Mouse (Mus musculus) urinary bladder, adult 18-20 months (tissue): ENCODE measurements at regions not wholly inside any gene's neighbourhood (a gene's known extent, or its start where the extent isn't known, plus 50 kb on each side); places are given as distances from the start of the nearest gene placed in this dataset.
"Not testable (repeated sequence)": the region's sequence is repeated elsewhere in the genome, so short reads cannot be mapped to it uniquely, and the experiment has no call there.

Experiments used
- DNase-seq, 2 experiments: peaks; one replicate each; pipeline ENCODE4 v3.0.0; 2022; ENCODE audit warnings: low spot score in 2 of 2, mixed read lengths in 2 of 2

DNA sequence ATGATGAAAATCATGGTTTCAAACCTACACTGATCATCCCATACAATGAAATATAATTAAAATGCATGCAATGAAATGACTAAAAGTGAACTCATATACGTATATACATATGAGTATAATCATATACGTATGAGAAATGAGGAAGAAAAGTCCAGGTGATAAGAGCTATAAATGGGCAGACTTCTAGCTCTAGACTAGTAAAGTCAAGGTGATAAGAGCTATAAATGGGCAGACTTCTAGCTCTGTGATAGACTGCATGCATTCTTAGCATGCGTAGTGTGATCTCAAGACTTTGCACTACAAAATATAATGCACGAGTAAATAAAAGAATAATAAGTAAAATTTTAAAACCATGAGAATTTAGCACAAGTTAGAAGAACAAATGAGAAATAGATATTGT is 606.2 kb upstream of the Gpc5 start:
- DNase-seq: no peak

DNA sequence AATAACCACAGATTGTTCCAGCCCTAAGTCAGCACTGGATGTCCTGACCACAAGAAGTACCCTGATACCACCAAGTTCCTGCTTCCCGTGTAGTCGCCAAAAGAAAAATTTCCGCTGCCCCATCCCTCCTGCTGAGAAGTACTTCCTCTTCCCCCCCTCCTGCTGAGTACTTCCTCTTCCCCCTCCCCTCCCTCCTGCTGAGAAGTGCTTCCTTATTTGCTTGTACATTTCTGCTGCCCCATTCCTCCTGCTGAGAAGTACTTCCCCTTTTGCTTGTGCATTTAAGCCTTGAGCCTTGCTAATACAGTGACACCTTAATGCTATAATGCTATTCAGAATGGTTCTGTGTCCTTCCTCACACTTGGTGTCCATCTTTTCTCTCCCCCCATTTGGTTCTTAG is 598.6 kb upstream of the Gpc5 start:
- DNase-seq: not testable (repeated sequence)

DNA sequence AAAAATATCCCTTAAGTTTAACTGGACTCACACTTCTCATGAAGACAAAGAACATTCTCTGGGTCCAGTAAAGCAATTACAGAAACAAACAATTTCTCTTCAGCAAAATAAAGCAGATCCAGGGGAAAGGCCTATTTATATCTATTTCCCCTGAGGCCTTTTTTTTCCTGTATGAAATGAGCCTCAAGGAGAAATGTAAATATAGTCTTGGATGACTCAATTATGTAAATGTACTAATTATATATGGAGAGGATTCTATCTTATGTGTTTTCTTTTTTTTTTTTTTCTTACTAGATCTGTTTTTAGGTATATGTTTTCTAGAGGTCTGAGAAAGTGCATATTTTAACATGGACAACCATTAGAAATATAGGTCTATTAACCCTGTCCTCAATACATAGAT is 587.0 kb upstream of the Gpc5 start:
- no peak for DNase-seq

DNA sequence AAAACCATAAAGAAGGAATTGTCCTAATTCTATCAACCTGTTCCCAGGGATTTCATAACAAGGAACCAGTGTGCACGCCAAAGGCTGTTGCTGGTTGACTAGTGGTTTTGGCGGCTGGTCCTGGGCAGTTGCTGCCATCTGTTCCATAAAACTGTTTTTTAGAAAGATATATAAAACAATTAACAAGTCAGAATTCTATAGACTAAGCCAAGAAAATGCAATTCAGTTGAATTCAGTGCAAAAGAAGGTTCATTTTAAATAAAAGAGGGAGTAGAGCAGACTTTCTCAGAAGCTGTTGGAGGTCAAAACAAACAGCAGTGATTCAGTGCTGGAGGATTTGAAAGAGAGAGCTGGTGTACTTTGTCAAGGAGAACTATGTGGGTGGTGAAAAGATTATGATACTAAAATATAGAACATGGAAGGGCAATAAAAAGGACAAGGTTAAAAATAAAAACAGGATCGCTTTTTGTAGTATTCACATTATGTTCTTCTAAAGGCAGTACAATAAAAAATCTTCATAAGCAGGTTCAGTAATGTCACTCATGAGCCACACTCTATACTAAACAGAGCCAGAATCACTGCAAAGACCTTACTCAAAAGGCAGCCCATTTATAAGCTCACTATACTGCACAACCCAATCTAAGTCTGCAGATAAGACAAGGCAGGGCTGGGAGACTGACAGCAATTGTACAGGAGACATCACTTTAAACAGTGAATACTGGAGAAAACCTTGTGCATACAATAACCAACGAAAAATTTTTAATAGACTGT is 543.9 kb upstream of the Gpc5 start:
- DNase-seq: no peak

DNA sequence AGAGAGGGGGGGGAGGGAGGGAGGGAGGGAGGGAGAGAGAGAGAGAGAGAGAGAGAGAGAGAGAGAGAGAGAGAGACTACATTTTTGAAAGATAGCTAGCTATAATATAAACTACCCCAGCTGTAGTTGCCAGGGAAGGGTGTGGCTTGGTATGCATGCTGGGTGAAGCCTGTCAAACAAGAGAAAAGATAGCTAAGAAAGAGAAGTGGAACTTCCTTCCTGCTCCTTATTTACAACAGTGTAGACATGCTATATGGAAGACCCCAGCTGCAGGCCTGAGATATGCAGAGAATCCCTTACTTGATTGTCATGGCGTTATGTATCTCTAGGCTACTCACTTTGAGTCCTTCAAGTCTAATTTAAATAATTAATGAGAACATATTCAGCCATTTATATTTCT is 542.9 kb upstream of the Gpc5 start:
- DNase-seq: no peak

DNA sequence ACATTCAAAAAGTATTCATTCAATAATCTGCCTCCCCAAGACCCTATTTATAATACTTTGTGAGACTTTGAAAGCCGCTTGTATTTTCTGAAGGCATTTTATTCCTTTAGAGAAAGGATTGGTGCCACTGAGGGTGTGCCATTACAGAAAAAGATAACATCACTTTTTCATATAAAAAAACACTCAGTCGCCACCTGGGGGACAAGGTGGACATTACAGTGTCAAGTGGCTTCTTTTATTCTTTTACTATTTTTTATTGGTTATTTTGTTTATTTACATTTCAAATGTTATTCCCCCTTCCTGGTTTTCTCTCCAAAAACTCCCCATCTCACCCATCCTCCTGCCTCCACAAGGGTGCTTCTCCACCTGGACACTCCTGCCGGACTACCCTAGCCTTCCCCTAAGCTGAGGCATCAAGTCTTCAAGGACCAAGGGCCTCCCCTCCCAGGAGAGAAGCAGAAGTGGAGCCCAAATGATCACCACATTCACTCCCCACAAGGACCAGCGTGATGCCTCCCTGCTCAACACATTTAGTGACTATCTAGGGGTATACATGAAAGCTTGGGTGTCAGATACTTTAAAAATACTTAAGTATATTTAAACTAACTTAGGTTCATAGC is 525.5 kb upstream of the Gpc5 start:
- DNase-seq: no peak

DNA sequence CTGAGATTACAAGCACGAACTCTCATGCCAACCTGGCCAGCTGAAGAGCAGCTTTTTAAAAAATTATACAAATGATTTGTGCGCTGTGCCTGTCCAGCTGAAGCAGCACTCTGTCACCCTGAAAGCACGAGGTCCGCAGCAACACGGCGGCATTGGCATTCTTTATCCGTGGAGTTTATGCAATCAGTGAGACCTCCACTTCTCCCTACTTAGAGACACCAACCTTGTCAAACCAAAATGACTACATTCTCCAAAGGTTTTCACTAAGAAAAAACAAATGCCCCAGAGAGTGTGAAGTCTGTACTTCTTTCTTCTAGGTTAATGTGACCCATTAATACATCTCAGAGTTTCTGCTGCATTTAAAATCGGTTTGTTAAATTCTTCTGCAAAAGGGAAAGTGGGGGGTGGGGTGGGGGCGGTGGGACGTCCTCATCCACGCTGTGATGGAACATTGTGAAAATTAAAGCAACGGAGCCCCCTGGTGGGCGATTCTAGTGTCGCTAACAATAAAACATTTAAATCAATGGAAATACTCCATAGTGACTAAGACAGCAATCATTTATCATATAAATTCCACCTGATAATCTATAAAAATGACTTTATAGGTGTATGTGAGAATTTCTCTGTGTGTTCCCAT is 524.2 kb upstream of the Gpc5 start:
- peak in 1 of 2 experiments; percentile 11 for DNase-seq

DNA sequence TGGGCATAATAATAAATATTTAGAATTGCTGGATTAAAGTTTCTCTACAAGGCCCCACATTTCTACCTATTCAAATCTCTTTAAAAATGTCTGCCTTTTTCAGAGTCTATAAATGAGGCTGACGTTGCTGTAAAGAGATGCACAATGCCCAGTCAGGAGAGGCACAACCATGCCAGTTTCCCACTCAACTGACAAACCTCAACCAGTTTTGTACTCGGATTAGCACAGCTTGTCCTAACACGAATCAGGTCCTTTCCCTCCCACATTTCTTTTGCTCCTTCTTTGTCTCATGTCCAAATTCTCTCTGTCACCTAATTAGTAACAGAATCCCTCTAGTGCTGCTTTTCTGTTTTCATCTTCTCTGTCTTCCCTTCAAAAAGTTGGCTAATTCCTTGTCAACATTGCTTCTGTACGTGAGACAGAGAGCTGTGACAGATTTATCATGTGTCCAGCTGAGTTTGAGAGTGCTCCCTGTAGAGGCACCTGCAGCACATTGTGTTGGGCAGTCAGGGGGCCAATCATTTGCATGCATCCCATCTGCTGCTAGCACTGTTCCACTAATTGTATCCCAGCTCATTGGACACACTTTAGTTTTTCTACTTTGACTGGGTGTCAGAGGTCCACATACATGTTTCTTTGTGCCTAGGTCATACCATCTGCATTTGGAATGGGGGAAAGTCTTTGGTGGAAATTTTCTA is 504.5 kb upstream of the Gpc5 start:
- DNase-seq: no peak

DNA sequence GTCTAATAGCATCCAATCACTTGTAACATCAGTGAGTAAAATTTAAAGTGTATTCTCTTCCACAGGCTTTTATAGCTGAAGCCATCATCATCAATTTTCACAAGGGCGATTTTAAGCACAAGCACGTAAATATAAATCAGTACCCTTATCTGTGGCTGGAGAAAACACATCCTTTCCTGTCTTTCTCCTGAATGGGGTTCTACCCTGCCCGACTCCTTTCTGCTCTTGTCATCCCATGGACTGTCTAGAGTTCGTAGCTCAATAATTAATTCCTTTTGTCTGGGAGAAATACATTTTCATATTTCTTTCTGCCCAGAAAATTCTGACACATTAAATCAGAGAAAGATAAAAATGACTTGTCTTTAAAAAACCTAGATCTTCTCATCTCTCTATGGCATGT is 482.7 kb upstream of the Gpc5 start:
- DNase-seq: no peak

DNA sequence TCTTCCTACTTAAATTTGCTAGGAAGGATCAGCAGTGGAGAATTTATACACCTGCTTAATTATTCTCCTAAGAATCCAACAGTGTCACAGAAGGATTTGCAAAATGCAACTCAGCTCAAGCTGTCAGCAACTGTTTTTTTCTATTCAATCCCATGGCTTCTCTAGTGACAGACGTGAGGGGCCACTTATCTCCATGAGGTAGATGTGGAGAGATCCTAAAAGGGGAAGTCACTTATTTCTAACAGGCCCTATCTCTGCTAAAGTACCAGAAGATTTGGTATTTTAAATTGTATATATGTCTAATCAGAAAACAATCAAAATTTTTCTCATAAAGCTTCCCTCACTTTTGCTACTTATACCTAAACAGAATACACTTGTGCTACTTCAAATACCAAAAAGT is 479.6 kb upstream of the Gpc5 start:
- no peak for DNase-seq

DNA sequence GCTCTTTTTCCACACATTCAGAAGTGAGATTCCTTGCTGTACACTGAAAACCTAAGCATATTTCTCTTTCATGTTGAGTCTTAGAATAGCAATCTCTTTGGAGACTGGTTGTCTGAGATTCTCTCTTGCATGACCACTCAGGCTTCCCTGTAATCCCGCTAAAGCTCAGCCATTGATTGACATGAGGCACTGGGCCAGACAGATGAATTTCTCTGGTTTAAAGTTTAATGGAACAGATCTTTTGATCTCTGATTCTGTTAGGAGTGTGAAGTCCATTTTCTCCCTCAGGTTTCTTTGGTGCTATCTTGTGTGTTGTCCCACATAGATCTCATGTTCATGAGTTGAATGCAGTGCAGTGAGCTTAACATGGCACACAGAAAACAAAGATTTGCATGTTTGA is 435.4 kb upstream of the Gpc5 start:
- DNase-seq: no peak

DNA sequence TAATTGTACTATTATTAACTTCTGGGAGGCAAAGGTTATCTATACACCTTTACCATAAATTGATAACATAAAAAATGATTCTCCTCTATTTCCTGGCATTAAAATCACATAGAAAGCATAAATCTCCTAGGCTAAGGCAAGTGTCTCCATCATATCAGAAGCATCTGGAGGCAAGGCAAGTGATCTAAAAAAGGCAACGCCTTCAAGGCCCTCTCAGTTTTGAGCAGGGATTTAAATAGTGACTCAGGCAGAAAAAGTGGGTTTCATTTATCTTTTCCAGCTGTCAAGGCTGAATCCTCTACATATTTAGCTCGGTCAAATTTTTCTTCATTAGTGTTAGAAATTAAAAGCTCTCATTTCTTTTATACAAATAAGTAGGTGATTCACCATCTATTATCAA is 430.0 kb upstream of the Gpc5 start:
- DNase-seq: no peak

DNA sequence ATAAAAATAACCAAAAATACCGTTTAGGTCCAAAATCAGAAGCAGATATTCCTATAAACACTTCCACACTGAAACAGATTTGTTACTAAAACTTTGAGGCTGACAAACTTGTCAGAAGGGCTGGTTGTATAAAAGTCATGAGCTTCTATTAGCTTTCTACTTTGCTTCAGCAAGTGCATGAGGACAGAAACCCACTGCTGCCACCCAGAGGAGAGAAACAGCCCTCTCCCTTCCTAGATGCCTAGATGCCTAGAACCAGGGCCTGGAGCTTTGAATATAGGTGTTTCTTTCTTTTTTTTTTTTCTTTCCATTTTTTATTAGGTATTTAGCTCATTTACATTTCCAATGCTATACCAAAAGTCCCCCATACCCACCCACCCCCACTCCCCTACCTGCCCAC is 406.9 kb upstream of the Gpc5 start:
- no peak for DNase-seq

DNA sequence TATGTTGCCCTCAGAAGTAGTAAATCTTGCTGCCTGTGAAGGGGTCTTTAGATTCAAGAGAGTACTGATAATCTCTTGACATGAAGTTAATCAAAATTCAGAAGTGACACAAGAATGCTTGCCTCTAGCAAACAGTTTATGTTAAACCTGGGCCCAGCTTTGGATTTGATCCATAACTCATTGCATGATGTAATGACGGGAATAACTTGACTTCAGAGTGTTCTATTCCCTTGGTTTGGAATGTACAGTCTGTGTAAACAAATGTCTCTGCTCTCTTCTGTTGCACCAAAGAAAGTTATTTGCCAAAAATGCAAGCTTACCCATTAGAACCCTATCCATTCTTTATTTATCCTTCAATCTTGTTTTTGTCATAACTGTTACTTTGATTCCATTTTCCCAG is 397.1 kb upstream of the Gpc5 start:
- no peak for DNase-seq

DNA sequence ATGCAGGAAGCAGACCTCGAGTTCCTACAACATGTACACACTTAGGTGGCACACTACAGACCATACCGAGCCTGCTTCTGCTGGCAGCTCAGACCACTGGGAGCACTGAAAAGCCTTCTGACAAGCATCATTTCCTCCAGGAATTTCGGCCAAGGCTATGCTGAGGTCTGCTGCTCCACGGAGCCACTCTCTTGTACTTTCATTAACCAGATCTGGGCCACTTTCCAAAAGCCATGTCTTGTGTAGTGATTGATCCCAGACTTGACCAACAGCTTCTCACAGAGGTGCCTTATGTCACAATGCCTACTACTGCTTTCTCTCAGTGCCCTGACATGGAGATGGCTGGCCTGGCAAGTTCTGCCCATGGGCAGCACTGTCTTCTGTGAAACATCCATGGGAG is 394.5 kb upstream of the Gpc5 start:
- no peak for DNase-seq

DNA sequence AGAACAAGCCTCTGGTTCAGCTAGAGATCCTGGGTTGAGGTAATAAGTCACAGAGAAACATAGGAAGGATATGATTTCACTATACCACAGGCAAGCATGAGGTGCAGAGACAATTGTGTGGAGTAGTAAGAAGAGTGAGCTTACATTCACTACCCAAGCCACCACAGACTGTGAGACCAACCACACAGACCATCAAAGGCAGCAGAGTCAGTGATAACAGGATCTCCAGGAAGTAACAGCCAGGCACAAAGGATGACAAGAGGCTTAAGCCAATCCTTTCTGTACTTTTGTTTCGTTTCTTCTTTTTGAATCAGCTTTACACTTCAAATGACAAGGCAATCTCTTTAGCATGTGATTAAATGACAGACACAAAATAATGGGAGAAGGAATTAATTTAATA is 368.9 kb upstream of the Gpc5 start:
- DNase-seq: no peak

DNA sequence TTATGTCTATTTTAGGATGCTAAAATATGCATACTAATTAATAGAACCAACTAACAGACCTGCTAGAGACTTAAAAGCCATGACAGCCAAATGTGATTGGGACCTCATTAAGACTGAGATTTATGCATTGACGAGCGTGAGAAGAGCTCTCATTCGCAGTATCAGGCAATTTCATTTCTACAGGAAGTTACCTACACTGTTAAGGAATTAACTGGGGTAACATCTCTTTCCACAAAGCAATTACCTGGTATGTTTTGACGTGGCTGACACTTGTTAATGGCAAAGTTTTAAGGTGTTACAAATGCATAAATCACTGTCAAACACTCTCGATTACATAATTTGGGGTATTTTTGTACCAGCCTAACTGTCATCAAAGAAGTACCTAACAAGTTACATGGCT is 324.7 kb upstream of the Gpc5 start:
- no peak for DNase-seq

DNA sequence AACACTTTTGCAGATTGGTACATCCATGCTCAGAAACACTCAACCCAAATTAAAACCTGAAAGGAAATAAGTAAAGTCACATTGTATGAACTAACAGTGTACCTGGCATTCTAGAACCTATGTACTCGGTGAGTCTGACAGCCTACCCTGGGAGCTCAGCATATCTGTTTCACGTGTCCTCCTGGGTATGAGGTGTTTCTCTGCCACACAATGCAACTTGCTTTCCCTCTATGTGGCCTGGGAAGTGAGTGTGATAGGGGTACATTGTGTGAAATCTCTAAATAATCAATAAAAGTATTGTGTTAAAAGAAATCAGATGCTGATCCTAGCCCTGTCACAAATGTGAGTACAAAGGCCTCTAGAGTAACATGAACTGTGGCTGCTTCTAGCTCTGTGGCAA is 315.3 kb upstream of the Gpc5 start:
- no peak for DNase-seq

DNA sequence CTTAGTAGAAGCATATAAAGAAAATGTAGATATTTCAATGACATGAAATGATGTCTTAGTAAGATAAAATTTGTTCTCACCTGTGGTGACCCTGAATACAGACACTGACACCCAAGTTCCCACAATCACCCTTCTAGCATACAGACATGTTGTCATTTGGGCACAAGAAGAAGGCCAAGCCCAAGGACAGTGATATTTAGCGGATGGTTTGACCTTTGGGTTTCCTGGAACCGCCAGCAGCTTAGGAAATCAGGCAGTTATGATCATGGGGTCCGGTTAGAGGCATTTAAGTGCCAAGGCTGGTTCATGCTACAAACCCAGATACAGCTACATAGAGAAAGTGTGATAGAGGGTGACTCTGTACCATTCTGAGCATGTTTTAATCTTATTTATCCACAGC is 310.2 kb upstream of the Gpc5 start:
- no peak for DNase-seq

DNA sequence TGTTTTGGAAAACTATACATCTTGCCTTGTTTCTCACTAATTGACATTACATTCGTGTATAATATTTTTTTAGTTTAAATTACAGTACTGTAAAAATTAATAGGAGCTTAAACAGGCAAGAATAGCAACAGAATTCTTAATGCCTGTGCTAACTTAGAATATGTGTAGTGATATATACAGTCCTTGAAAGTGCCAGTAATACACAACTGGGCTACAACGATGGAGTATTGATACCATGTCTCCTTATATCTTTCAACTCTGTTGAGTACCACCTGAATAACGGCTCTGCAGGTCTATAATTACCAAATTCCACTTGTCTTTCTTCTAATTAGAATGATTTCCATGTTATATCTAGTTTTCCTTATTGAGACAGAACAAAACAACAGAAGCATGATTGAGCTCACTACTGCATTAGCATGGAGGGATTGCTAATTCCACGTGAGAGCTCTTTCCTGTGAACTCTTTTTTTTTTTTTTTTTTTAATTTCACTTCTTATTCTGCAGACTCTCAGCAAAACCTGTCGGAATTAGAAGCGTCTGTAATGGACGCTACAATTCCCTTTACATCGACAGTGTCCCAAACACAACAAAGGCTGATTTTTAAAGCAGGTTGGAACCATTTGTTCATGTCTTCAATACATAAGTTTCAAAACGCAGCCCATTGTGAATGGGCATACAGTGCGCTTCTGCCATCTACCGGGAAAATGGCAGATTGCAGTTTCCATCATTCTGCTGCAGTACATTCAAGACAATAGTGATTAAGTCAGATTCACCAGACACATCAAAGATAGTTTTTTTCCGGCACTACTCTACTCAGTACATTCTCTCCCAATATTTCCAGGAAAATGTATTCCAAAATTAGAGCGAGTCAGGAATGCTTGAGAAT is 300.8 kb upstream of the Gpc5 start:
- peak; percentile 12 to 41 for DNase-seq

DNA sequence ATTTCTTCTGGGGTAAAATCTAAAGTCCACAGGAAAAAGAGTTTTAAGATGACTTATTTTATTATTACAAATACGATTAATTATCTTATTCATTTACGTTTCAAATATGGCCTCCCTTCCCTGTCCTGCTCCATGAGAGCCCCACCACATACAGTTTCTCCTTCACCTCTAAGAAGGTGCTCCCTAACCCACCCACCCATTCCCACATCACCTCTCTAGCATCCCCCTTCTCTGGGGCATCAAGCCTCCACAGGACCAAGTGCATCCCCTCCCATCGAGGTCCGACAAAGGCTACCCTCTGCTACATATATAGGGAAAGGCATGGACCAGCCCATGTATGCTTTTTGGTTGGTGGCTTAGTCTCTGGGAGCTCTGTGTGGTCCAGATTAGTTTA is 300.2 kb upstream of the Gpc5 start:
- no peak for DNase-seq

DNA sequence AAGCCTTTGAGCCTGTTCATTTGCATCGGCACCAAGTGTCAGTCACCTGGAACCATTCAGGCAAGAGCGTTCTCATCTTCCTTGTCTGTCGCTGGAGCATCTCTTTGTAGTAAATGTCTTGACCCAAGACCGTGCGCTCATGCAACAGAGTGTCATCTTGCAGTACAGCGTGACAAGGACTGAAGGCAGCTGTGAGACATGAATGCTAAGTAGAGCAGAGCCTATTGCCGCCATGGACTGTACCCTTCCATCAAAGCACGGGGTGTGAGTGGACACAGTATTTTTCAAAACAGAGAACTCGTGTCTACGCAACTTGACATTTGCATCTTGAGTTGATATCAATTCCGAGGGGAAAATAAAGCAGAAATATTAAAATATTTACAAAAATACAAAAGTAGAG is 287.4 kb upstream of the Gpc5 start:
- DNase-seq: no peak
